Mouse (Mus musculus) CH12F3 (cell line): ENCODE measurements around the gene Nav3.

ENCODE experiments used
- in situ Hi-C: fragments of 300-500 bp; cut with MboI; formaldehyde crosslinking; loops from 2 replicates; pipeline ENCODE4 v1.14.3; 2020; ENCODE audit warnings: low sequenced_read_pairs

Nav3 gene

DNA sequence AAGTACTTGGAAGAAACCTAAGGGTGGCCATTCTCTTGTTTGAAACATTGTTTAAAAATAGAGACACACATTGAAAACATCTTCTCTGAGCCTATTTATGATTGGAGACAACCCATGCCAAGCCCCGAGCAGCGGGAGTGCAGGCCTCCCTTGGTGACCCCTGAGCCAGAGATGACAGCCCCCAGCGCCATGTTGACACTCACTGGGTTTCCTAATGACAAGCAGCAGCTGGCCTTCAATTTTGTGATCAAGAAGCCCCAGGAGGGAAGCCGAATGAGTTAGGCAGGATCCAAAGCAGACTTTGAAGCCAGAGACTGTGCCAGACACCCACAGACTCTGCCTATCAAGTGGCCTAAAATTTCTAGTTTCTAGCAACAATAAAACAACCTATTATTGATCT lies 263.1 kb downstream of the Nav3 start:
- in situ Hi-C loops: no loop called here

DNA sequence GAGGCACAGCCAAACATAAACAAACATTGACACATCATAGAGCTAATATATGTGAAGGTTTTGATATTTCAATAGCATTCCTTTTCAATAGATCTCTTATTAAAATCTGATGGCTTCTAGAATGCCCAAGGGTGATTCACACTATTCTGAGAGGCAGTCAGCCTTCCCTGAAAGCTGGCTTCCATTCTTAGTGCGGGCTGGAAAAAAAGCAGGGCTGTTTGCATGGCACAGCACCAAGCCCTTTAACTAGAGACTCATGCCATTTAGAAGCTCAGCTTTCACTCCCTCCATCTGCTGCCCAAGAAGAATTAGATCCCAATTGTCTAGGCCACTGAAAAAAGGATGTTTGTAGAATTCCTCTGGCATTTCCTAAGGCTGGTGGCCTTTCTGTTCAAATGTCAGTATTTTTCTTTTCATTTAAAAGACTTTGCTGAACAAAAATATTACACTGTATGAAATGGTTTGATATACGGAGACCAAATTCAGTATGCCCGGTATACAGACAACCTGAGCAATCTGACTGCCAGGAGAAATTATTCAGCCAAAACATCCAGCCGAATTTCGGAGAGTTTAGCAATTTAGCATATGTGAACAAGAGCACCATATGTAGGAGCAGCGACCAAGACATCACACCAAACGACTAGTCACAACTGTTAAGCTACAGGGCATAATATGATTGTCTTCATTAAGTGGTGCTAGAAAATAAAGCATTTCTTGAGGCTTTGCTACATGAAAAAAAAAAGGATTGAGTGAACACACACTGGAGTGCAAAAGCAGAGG lies 263.8 kb downstream of the Nav3 start:
- in situ Hi-C loops: no loop called here

DNA sequence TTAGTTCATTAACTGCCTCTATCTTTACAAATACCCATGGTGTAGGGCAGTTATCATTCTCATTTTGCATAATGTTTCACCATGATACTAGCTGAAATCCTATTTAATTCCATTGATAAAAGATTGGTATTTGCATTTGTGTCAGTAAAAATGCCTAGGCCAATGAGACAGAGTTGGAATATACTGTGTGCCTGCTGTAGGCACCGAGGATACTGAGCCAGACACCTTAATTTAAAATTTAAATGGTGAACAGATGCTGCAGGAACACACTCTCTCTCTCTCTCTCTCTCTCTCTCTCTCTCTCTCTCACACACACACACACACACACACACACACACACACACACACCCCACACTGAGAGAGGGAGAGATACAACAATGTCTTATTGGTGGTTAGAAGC lies 269.8 kb downstream of the Nav3 start:
- in situ Hi-C loops: no loop called here

DNA sequence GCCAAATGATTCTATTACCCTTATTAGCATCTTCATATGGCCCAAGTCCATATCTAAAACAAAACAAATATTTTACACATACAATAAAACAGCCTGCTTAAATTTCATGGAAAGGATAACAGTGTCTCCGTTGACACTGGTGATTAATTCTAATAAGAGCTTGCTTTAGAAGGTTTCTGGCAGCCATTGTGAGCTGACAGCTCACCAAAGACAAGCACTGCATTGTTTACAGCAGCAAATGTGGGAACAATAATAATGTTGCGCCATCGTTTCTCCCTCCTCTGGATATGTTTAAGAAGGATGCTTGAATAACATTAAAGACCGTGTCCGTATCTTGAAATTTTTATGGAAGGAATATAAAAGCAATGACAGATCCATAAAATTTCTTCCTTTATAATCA lies 280.1 kb downstream of the Nav3 start:
- in situ Hi-C loops: no loop called here

DNA sequence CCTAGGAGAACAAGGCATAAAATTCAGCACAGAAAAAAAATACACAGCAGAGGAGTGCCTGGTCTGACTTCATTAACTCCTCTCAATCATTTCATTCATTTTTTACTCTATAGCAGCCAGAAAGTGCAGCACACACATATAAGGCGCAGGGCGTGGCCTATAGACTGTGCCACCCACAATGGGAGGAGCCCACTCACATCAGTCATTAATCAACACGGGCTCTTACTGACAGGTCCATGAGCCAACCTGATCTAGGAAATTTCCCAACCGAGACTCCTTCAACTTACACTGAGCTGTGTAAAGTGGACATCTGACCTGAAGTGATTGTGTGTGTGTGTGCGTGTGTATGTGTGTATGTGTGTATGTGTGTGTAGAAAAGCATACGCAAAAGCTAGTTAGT lies 286.6 kb downstream of the Nav3 start:
- in situ Hi-C loops: no loop called here

DNA sequence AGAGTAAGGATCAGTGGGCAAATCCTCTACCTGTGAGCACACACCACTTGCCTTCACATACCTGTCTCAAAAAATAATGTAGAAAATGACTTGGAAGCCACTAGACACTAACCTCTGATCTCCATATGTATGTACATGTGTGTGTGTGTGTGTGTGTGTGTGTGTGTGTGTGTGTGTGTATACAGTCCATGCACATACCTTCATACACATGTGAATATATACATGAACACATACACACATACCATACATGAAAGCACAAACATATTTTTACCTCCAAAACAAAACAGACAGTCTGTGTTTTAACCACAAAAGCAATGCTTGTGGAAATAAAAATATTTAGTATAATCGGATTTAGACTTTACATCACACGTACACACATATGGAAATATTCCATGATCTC lies 287.1 kb downstream of the Nav3 start:
- in situ Hi-C loops: no loop called here

DNA sequence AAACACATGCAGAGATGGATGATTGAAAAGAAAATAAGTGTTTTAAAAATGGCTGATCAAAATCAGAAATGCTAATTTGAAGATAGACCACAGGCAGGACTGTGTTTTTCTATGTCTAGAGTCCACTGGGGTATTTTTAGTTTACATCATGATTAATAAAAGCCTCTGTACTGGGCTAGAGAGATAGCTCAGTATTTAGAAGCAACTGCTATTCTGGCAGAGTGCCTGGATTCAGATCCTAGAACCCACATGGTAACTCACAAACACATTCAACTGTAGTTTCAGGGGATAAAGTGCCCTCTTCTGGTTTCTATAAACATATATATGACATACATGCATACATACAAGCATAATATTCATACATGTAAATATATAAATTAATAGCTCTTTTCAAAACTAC lies 293.4 kb downstream of the Nav3 start:
- in situ Hi-C loops: no loop called here

DNA sequence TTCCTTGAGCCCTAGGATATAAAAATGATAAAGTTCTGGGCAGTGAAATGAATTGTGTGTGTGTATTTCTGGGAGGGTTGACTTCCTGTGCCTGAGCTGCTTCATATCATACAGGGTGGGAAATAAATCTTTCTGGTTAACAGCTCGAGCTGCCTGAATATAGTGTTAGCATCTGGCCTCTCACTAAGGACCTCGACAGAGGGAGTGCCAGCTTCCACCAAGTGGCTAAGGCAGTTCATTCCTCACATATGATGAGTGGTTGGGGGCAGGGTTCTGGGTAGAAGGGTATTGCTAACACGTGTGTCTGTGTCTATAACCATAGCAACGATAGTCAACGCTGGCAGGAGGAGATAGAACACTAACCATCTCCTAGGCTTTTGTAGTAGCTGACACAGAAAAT lies 295.1 kb downstream of the Nav3 start:
- in situ Hi-C loops: no loop called here

DNA sequence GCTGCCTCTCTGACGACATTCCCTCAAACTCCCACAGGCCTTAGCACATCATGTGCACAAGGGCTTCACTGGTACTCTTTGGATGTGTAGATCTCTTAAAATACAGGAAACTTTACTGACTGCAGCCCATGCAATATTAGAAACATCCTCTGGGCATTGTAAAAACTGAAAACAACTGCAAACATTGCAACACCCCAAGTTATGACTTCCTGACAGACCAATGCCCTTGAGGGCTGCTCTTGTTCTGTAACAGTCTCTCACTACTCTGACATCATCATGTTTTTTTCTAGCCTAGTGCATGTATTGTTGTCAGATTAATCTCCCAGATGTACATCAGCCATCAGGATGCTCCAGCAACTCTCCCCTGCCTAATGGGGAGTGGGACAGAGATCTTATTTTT lies 296.5 kb downstream of the Nav3 start:
- in situ Hi-C loops: no loop called here

DNA sequence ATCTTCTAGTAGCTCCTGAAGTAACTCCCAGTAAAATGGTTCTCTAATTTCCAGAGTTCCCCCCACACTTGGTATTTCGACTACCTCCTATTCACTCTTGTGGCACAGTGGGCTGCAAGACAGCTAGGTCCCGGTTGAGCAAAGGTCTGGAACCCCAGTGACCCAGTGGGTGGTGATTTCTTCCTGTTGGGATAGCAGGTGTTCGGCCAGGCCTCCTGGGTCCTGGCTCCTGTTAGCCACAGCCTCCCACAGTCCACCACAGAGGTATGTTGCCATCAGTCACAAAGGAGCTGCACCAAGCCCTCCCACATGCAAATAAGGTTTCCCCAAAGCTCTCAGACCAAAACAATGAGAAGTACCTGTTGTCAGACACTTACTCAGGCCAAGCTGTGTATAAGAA lies 297.9 kb downstream of the Nav3 start:
- in situ Hi-C loops: no loop called here

DNA sequence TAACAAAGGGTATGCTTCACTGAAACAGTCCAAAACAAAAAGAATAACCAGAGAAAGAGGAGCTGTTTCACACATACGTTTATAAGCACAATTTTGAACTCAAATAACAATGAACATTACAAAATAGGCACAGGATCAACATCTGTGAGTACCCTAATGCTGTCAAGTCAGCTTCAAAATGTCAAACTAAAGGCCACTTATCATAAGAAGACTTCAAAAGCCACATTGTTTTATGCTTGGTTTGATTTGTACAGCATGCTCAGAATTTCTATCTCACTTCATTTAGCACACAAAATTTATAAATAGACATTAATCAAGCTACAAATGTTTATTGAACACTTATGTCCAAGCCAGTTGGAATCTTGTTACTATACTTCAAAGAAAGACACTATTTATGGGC lies 299.6 kb downstream of the Nav3 start:
- in situ Hi-C loops: no loop called here

DNA sequence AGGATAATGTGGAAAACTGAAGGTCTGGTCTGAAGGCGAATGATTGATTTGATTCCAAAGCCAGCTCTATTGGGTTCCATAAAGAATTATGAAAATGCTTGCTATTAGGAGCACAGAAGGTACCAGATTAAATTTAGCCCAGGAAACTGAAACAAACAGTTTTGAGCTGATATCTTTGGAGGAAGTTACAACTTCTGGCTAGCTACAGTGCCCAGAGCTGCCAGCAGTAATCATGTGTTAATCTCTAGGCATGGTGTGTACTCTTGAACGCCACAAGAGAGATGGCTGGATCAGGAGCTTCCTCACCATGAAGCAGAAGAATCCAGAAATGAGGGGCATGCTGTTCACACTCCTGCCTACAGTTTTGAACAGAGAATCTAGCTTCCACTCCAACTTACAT lies 300.5 kb downstream of the Nav3 start:
- in situ Hi-C loops: no loop called here

DNA sequence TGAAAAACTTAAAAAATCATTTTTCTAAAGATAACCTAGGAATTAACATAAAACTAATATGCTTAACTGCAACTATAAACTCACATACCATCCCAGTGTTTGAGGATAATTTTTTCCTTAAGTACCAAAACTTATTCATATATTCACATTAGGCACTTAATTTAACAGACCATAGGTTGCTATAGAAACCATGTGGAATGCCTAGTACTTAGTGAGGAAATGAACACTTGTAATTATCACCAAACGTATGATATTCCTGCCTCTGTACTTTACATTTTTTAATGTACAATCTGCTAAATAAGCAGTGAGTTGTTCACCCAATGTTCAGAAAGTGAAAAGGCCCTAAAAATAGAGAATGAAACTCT lies 301.1 kb downstream of the Nav3 start:
- in situ Hi-C loops: no loop called here

DNA sequence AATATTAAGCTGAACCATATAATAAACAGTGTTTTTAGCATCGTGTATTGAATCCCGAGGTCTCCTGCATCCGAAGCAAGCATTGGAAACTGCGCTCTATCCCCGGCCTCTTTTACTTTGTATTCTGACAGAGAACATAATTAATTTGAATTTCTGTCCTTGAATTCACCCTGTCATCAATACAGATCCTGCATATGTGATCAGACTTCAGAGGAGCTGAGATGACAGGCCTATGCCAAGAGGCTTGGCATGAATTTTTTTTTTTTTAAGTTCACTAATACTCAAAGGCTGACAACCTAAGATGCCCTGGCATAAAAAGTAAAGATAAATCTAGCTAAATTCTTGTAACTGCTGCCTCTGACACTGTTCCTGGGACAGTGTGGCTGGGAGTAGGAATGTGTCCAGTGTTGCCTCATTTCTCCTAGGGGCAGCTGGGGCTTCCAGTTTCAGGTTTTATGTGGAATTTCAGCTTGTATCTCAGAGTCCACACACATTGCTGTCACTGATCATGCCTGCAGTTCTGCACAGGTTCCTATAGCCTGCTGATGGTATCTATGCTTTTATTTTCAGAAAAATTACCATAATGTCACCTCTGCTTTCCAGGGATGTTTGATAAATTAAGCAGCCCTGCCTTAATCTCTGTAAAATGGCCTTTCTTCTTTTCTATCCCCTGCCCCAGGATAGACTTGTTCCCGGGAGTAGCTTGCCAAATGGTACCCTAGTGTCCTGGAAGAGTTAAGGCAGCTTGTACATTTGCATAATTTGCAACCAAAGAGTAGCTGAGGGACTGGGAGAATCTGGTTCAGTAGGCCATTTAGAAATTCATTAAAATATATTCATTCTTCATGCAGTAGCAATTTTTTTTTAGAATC lies 301.8 kb downstream of the Nav3 start:
- in situ Hi-C loops: no loop called here

DNA sequence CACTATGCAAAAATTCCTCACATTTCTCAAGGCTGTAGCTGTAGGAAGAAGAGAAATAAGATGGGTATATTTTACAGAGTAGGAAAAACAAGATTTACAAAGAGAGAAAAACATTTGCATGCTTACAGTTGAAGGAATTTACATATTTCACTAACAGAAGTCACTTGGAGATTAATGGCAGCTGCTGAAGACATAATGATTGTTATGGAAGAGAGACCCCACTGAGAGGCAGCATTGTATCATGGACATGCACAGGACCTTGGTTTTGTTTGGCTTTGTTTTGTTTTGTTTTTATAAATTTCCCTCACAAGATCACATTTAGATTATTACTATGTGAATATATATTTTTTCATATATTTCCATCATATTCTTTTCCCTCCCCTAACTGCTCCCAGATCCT lies 335.4 kb downstream of the Nav3 start:
- in situ Hi-C loops: no loop called here

DNA sequence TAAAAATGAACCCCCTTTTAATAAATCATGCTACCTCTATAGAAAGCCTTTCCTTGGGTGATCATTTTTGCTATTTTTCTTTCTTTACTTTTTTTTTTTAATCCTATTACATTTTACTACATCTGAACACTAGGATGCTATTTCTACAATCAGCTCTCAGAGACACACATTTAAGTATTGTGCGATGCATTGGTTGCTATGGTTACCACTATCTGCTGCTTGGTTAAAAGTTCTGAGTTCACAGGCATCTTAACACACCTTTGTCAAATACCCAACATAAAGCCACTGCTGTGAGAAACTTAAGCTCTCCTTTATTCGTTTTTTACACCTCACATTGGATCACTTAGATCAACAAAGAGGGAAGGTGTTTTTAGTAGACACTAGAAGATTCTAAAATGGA lies 338.7 kb downstream of the Nav3 start:
- in situ Hi-C loops: no loop called here

DNA sequence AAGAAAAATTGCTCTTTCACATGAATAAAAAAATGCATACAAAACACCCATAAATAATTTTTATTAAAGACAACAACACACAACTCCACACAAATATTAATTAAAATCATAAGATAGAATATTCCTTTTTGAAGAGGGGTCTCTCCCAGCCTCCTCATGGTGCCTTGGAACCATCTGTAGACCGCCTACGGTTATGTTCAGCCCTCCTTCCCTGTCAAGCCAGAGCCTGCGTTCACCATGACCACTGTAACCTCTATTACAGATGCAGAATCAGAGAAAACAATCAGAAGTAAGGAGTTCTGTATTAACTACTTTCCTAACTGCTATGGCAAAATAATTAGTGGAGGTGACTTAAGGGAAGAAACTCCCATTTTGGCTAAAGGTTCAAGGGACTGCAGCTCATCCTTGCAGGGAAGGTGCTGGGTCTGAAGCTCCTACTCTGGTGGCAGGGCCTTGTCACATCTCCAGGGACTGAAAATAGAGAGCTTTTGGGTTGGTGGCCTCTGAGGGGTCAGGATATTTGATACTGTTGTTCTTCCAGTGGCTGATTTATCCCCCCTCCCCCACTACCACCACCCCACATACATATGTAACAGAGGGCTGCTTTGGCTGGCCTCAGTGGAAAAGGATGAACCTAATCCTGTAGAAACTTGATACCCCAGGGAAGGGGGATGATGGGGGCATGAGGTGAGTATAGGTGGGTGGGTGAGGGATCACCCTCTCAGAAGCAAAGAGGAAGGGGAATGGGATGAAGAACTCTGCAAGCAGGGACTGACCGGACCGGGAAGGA lies 343.1 kb downstream of the Nav3 start:
- in situ Hi-C loops: no loop called here

DNA sequence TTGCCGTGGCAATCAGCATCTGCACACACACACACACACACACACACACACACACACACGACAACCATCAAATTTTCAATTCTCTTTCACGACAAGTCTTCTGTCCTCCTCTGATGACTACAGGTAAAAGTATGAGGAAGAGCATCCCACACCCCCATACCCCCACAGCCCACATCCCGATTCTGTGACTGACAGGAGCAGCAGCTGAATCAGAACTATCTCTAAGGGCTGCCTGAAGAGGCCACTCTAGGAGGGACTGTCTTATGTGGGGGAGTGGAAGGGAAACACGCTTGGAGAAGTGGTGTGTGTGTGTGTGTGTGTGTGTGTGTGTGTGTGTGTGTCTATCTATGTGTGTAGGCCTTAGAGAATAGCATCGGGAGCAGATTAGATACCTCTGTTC lies 352.7 kb downstream of the Nav3 start:
- in situ Hi-C loops: no loop called here

DNA sequence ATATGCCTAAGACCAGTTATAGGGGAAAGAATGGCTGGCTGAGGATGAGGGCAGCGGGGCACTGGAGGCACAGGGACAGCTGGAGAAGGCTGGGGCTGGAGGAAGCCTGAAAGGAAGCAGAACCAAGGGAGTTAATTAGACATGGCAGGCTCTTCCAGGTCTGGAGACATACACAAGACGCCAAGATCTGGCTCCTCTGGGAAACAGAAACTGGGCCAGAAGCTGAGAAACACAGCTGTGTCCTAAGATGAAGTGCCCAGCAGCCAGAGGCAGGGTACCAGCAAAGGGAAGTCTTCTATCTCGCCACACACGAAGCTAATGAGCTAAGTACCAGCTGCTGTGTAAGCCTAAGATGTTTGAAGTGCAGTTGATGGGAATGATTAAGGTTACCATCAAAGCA lies 353.8 kb downstream of the Nav3 start:
- in situ Hi-C loops: no loop called here

DNA sequence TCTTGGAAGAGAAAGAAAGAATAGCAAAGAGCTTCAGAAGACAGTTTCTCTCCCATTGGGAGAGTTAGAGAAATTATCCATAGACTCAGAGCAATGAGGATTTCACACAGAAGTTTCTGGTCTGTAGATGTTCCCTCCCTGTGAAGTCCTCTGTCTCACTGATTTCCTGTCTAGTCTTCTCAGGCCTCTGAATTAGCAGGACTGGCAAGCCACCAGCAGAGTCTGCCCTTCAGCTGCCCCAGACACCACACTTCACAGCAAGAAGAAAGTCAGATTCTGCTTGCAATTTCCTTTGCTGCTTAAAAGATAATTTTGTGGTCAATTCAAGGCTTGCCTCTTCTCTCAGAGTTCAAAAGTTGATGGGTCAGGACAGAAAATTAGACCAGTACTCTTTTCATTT lies 361.6 kb downstream of the Nav3 start:
- in situ Hi-C loops: no loop called here

DNA sequence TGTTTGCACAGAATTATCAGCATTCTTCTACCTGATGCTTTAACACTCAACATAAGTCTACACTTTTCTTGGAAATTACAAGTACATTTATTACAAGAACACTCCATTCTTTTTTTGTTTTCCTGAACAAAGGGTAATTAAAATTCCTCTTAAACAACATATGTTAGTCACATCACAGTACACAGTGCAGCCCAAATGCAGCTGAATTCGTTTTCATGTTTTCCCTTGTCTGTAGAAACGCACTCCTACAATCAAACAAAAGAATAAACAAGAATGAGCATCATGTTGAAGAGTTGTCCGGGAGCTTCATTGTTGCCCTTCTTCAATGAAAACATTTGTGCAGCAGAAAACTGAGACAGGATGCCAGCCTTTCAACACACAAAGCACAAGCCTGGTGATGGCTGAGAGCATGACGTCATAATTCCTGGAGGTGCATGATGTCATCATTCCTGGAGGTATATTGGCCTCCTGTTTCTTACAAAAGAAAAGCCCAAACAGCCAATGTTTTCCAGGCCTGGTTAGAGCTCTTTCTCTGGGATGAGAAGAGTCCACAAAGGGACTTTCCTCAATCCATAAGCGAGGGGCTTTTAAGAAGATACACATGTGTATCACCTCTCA lies 367.5 kb downstream of the Nav3 start:
- in situ Hi-C loops: no loop called here
